Mouse (Mus musculus) erythroblast, embryonic 14.5 days (primary cell): ENCODE data around the gene Pfpl. TPM values are rescaled to one million over a fixed set of nuclear protein-coding genes. Genes with fewer than 3 reads are reported as not detected.

Experiments
- H3K27me3 ChIP-seq: 2 replicates; pipeline ENCODE4 v1.6.1; 2012; ENCODE audit warnings: inconsistent platforms; ENCODE audit not compliant: control insufficient read depth
- H3K36me3 ChIP-seq: 2 replicates; pipeline ENCODE4 v1.6.1; 2012; ENCODE audit warnings: mild to moderate bottlenecking, inconsistent platforms; ENCODE audit not compliant: control insufficient read depth
- H3K4me1 ChIP-seq: 2 replicates; pipeline ENCODE4 v1.6.1; 2012; ENCODE audit warnings: inconsistent platforms; ENCODE audit not compliant: control insufficient read depth
- H3K4me3 ChIP-seq: replicated peaks from 2 replicates; pipeline ENCODE3; 2012; ENCODE audit warnings: moderate library complexity, mild to moderate bottlenecking, inconsistent platforms
- H3K9me3 ChIP-seq: 2 replicates; pipeline ENCODE4 v1.6.1; 2012; ENCODE audit warnings: low read length, inconsistent platforms, mixed read lengths; ENCODE audit not compliant: control insufficient read depth
- GATA1 ChIP-seq: IDR thresholded peaks from 2 replicates; pipeline ENCODE4 v1.6.1; 2012; ENCODE audit warnings: low read length, inconsistent platforms, mixed read lengths
- TAL1 ChIP-seq: IDR thresholded peaks from 3 replicates; pipeline ENCODE4 v1.6.1; 2012; ENCODE audit warnings: low read length, inconsistent platforms, mixed read lengths
- polyA plus RNA-seq: library from polyadenylated mRNA; stranded (reverse); fragments of >175 nt; gene quantifications from 2 replicates; pipeline ENCODE4 v1.2.3, GENCODE M21; 2012

Pfpl gene
- polyA plus RNA-seq, 1 experiment: not detected

DNA sequence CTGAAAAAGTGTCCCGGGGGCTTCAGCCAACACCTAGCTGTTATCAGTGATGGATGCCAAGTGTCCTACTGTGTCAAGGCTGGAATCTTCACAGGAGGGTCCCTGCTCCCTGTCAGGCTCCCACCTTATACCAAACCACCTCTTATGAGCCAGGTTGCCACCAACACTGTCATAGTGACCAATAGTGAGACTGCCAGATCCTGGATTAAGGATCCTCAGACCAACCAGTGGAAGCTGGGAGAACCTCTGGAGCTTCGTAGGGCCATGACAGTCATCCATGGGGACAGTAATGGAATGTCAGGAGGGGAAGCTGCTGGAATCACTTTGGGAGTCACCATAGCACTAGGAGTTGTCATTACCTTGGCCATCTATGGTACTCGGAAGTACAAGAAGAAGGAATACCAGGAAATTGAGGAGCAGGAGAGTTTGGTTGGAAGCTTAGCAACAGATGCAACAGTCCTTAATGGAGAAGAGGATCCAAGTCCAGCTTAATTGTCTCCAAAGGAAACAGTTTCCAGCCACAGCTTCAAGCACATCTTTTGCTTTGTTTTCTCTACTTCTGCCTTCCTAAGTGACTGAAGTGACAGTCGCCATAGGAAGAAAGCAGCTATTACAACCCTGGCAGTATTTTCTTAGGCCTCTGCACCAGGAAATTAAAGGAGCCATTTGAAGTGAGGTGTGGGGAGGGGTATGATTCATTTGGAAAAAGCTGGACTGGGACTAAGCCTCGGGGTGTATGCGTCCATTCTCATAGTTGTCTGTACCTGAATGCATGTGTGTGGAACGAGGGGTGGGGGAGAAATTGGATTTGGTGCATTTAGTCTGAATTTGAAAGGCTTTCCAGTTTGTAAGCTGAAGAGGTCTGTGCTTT is 35.4 kb downstream of the Pfpl start:
- Histone ChIP-seq H3K4me1 (no peaks in the 10 kb centered on the region), H3K27me3 (no peaks in the 10 kb centered on the region), H3K9me3 (no peaks in the 10 kb centered on the region), H3K36me3 (no peaks in the 10 kb centered on the region), H3K4me3 (no peak overlapping the region)
- TF ChIP-seq TAL1 (no peak), GATA1 (no peak)

DNA sequence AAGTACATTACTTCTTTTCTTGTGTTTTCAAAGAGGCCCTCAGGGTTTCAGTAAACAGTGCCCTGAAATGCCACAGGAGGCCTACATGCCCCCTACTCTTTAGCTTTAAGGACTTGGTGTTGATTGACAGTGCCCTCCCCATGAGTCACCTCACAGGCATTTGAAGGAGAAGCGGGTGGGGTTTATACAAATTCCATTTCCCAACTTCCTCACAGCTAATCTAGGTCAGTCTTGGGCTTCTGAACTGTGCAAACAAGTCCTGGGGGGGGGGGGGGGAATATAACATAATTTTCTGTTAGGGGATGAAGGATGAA is 36.0 kb downstream of the Pfpl start:
- Histone ChIP-seq H3K4me1 (no peaks in the 10 kb centered on the region), H3K36me3 (no peaks in the 10 kb centered on the region), H3K27me3 (no peaks in the 10 kb centered on the region), H3K9me3 (no peaks in the 10 kb centered on the region), H3K4me3 (no peak overlapping the region)
- TF ChIP-seq TAL1 (no peak), GATA1 (no peak)

GRCm38 (mm10) chr19:12464127-12464526 is 36.4 kb downstream of the Pfpl start:
- Histone ChIP-seq H3K4me1 (no peaks in the 10 kb centered on the region), H3K36me3 (no peaks in the 10 kb centered on the region), H3K4me3 (no peak overlapping the region), H3K27me3 (no peaks in the 10 kb centered on the region), H3K9me3 (no peaks in the 10 kb centered on the region)
- TF ChIP-seq TAL1: no peak
- TF ChIP-seq GATA1: no peak

GRCm38 (mm10) chr19:12464674-12465073 is 37.0 kb downstream of the Pfpl start:
- H3K27me3 ChIP-seq: no peaks in the 10 kb centered on the region
- H3K9me3 ChIP-seq: no peaks in the 10 kb centered on the region
- H3K4me3 ChIP-seq: no peak overlapping the region
- TF ChIP-seq TAL1 (no peak), GATA1 (no peak)
- H3K36me3 ChIP-seq: no peaks in the 10 kb centered on the region
- H3K4me1 ChIP-seq: no peaks in the 10 kb centered on the region

DNA sequence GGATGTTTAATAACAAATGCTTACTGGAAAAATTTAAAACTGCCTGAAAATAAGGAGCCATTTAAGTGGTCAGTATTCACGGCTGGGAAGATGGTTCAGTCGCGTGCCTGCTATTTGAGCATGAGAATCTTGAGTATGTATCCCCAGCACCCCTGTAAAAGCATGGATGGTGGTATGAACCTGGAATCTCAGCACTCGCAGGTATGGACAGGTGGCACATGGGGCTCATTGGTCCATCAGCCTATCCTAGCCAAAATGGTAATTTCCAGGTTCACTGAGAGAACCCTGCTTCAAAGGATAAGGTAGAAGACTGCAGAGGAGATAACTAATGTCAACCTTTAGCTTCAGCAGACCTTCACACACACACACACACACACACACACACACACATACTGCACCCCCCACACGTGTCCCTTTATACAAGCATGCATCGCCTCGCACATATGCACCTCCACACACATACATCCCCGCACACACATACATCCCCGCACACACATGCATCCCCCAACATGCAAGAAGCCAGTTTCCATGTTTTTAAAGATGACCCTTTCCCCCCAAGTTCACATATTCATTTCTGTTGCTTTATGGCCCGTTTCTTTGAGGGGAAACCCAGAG is 37.9 kb downstream of the Pfpl start:
- TF ChIP-seq TAL1 (no peak), GATA1 (no peak)
- H3K9me3 ChIP-seq: no peaks in the 10 kb centered on the region
- no peaks in the 10 kb centered on the region for H3K27me3 ChIP-seq
- no peaks in the 10 kb centered on the region for H3K4me1 ChIP-seq
- H3K36me3 ChIP-seq: no peaks in the 10 kb centered on the region
- H3K4me3 ChIP-seq: no peak overlapping the region

- Histone ChIP-seq H3K4me1 (no peaks in the 10 kb centered on the region), H3K36me3 (no peaks in the 10 kb centered on the region), H3K4me3 (no peak overlapping the region), H3K9me3 (no peaks in the 10 kb centered on the region), H3K27me3 (no peaks in the 10 kb centered on the region)
- TF ChIP-seq TAL1 (no peak), GATA1 (no peak)
Measured at GRCm38 (mm10) chr19:12466204-12466603, 38.5 kb downstream of the Pfpl start.

- TF ChIP-seq GATA1 (no peak), TAL1 (no peak)
- H3K36me3 ChIP-seq: no peaks in the 10 kb centered on the region
- H3K27me3 ChIP-seq: no peaks in the 10 kb centered on the region
- no peak overlapping the region for H3K4me3 ChIP-seq
- H3K9me3 ChIP-seq: no peaks in the 10 kb centered on the region
- H3K4me1 ChIP-seq: no peaks in the 10 kb centered on the region
Measured at GRCm38 (mm10) chr19:12467436-12467835, 39.7 kb downstream of the Pfpl start.

DNA sequence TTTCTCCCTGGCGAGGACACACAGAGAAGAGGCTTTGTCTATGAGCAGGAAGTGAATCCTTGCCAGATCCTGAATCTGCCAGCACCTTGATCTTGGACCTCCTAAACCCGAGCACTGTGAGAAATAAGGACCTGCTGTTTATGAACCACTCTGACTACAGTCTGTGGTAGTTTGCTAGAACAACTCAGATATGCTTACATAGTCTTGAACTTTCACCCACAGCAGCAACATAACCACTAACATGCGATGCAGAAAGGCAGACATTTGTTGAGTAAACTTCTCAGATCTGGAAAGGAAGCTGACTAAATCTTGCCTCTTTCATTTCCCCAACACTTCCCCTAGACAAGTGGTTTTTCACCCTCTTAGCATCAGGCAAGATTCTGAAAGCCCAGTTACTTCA is 44.2 kb downstream of the Pfpl start:
- H3K4me1 ChIP-seq: no peaks in the 10 kb centered on the region
- no peak for TF ChIP-seq TAL1
- no peak for TF ChIP-seq GATA1
- no peak overlapping the region for H3K4me3 ChIP-seq
- no peaks in the 10 kb centered on the region for H3K9me3 ChIP-seq
- no peaks in the 10 kb centered on the region for H3K27me3 ChIP-seq
- no peaks in the 10 kb centered on the region for H3K36me3 ChIP-seq

DNA sequence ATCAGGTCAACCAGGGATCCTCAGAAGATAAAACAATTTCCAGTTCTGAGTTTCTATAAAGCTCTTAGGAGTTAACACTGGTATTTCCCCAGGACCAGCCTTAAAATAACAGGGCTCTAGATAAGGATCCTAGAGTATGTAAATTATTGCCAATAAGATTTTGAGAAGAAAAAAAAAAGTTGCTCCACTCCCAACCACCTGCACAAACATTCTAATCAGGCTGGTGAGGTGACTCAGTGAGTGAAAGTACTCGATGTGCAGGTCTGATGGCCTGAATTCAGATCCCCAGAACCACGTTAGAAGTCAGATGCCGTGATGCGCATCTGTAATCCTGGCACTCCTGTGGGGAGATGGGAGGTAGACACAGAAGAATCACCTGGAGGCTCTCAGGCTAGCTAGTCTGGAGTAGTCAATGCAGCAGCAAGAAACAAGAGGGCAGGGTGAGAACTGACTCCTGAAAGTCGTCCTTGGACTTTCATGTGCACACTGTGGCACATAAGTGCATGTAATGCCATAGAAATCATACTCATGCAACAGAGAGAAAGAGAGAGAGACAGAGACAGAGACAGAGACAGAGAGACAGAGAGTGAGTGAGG is 44.8 kb downstream of the Pfpl start:
- H3K27me3 ChIP-seq: no peaks in the 10 kb centered on the region
- H3K9me3 ChIP-seq: no peaks in the 10 kb centered on the region
- no peak overlapping the region for H3K4me3 ChIP-seq
- TF ChIP-seq TAL1: no peak
- no peak for TF ChIP-seq GATA1
- H3K36me3 ChIP-seq: no peaks in the 10 kb centered on the region
- no peaks in the 10 kb centered on the region for H3K4me1 ChIP-seq
